Mouse (Mus musculus) intestine, embryonic 15.5 days (tissue): ENCODE measurements at regions not wholly inside any gene's neighbourhood (a gene's known extent, or its start where the extent isn't known, plus 50 kb on each side); places are given as distances from the start of the nearest gene placed in this dataset.
A peak's percentile ranks its signal among the peaks of the same experiment; 100 is the strongest.

ENCODE experiments used
- ATAC-seq: fragments of 200-750 bp; cut with Nextera tagmentation; 2 replicates; pipeline ENCODE4 v1.8.0; 2017; ENCODE audit warnings: moderate TSS enrichment, moderate library complexity
- H3K27ac ChIP-seq: fragments of 300-500 bp; sonication (generic); 2 replicates; pipeline ENCODE4 v1.5.1; 2015; ENCODE audit warnings: mild to moderate bottlenecking, inconsistent platforms
- H3K27me3 ChIP-seq: fragments of 300-500 bp; sonication (generic); replicated peaks from 2 replicates; pipeline ENCODE4 v1.6.1; 2015; ENCODE audit warnings: inconsistent platforms
- H3K36me3 ChIP-seq: fragments of 300-500 bp; sonication (generic); 2 replicates; pipeline ENCODE4 v1.6.1; 2015; ENCODE audit warnings: inconsistent platforms
- H3K4me1 ChIP-seq: fragments of 300-500 bp; sonication (generic); replicated peaks from 2 replicates; pipeline ENCODE4 v1.6.1; 2015; ENCODE audit warnings: inconsistent platforms
- H3K4me2 ChIP-seq: fragments of 300-500 bp; sonication (generic); replicated peaks from 2 replicates; pipeline ENCODE4 v1.6.1; 2015; ENCODE audit warnings: mild to moderate bottlenecking, inconsistent platforms
- H3K4me3 ChIP-seq: fragments of 300-500 bp; sonication (generic); replicated peaks from 2 replicates; pipeline ENCODE4 v1.5.1; 2015; ENCODE audit warnings: inconsistent platforms
- H3K9ac ChIP-seq: fragments of 300-500 bp; sonication (generic); 2 replicates; pipeline ENCODE4 v1.6.1; 2015; ENCODE audit warnings: inconsistent platforms
- H3K9me3 ChIP-seq: fragments of 300-500 bp; sonication (generic); 2 replicates; pipeline ENCODE4 v1.6.1; 2016; ENCODE audit warnings: inconsistent platforms
- WGBS: fragments of 180-500 bp; shearing (Covaris S2); methylation state at CpG from one replicate; pipeline ENCODE4 v1.1.7; 2015; 5-methylcytosine and 5-hydroxymethylcytosine counted together

GRCm38 (mm10) chr10:26630196-26630760 is 122.9 kb upstream of the Arhgap18 start:
- Histone ChIP-seq H3K27me3 (no peaks in the 10 kb centered on the region), H3K4me1 (no peaks in the 10 kb centered on the region), H3K36me3 (no peaks in the 10 kb centered on the region), H3K9me3 (no peaks in the 10 kb centered on the region), H3K4me2 (no peak overlapping the region), H3K4me3 (no peak overlapping the region), H3K27ac (no peak overlapping the region), H3K9ac (no peak overlapping the region)
- 77% methylated on average over 4 of the region's 4 CpGs for WGBS
- ATAC-seq: no peak

DNA sequence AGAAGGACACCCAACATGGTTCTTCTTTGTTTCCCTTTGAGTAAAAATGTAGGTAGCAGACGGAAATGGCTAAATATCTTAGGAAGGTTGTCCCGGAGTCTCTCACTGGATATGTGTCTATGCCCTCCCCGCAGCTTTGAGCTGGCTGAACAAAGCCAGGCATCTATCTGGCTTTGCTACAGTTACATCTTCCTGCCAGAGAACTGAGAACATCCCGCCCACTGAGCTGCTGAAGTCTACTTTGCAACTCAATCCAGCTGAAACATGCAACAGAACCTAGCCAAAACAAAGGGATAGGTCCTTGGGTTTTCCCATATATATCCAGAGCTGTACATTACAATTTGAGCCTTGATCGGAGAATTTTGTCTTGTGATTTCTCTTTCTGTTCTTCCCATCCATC is 121.0 kb upstream of the Arhgap18 start:
- Histone ChIP-seq H3K36me3 (no peaks in the 10 kb centered on the region), H3K9me3 (no peaks in the 10 kb centered on the region), H3K27me3 (no peaks in the 10 kb centered on the region), H3K9ac (no peak overlapping the region), H3K4me2 (no peak overlapping the region), H3K27ac (no peak overlapping the region), H3K4me1 (no peaks in the 10 kb centered on the region), H3K4me3 (no peak overlapping the region)
- 94% methylated on average over 5 of the region's 5 CpGs for WGBS
- ATAC-seq: no peak

DNA sequence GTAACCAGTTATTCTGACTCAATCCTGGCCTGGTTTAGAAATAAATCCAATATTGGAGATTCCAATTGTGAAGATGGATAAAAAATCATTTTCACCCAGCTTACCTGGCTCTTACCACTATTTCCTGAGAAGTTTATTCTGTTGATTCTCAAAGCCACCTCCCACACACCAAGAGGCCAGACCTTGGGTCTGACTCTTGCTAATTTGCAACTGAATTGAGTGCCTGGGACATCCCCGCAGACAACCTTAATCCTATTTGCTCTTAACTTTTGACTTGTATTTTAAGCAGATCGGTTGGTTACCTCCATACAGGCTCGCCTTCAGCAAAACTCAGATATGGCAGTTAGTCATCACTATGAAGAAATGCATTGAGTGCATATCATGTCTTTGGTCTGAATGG is 115.8 kb upstream of the Arhgap18 start:
- no peak overlapping the region for H3K4me2 ChIP-seq
- no peaks in the 10 kb centered on the region for H3K4me1 ChIP-seq
- no peaks in the 10 kb centered on the region for H3K9me3 ChIP-seq
- no peak overlapping the region for H3K27ac ChIP-seq
- WGBS: 70% methylated on average over 3 of the region's 3 CpGs
- ATAC-seq: no peak
- H3K27me3 ChIP-seq: no peaks in the 10 kb centered on the region
- no peak overlapping the region for H3K4me3 ChIP-seq
- no peaks in the 10 kb centered on the region for H3K36me3 ChIP-seq
- H3K9ac ChIP-seq: no peak overlapping the region

GRCm38 (mm10) chr10:26638056-26638455 is 115.2 kb upstream of the Arhgap18 start:
- no peaks in the 10 kb centered on the region for H3K4me1 ChIP-seq
- no peaks in the 10 kb centered on the region for H3K36me3 ChIP-seq
- H3K27me3 ChIP-seq: no peaks in the 10 kb centered on the region
- H3K4me3 ChIP-seq: no peak overlapping the region
- 71% methylated on average over 4 of the region's 4 CpGs for WGBS
- H3K9me3 ChIP-seq: no peaks in the 10 kb centered on the region
- no peak overlapping the region for H3K9ac ChIP-seq
- ATAC-seq: no peak
- H3K27ac ChIP-seq: no peak overlapping the region
- H3K4me2 ChIP-seq: no peak overlapping the region

- no peaks in the 10 kb centered on the region for H3K36me3 ChIP-seq
- H3K4me2 ChIP-seq: no peak overlapping the region
- no peak overlapping the region for H3K9ac ChIP-seq
- WGBS: 83% methylated on average over 3 of the region's 3 CpGs
- no peak overlapping the region for H3K27ac ChIP-seq
- no peaks in the 10 kb centered on the region for H3K9me3 ChIP-seq
- ATAC-seq: no peak
- no peak overlapping the region for H3K4me3 ChIP-seq
- H3K27me3 ChIP-seq: no peaks in the 10 kb centered on the region
- no peaks in the 10 kb centered on the region for H3K4me1 ChIP-seq
Measured at GRCm38 (mm10) chr10:26639118-26639517, 114.1 kb upstream of the Arhgap18 start.

GRCm38 (mm10) chr10:26653103-26653502 is 100.1 kb upstream of the Arhgap18 start:
- no peak for ATAC-seq
- no peaks in the 10 kb centered on the region for H3K36me3 ChIP-seq
- H3K4me1 ChIP-seq: no peaks in the 10 kb centered on the region
- no peak overlapping the region for H3K27ac ChIP-seq
- no peak overlapping the region for H3K9ac ChIP-seq
- 84% methylated on average over 1 of the region's 1 CpGs for WGBS
- no peak overlapping the region for H3K4me3 ChIP-seq
- no peak overlapping the region for H3K4me2 ChIP-seq
- no peaks in the 10 kb centered on the region for H3K9me3 ChIP-seq
- H3K27me3 ChIP-seq: no peaks in the 10 kb centered on the region

DNA sequence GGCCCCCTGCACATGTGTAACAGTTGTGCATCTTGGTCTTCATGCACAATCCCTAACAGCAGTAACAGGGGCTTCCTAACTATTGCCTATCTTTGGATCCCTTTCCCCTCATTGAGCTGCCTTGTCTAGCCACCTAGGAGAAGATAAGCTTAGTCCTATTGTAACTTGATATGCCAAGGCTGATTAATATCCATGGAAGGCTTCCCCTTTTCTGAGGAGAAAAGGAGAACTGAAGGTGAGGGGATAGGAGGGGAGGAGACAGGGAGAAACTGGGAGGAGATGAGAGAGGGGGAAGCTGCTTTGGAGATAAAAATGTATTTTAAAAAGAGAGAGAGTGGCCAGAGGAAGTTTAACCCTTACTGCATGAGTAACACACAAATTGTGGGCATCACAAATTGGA is 89.0 kb upstream of the Arhgap18 start:
- no peak overlapping the region for H3K27ac ChIP-seq
- H3K9me3 ChIP-seq: no peaks in the 10 kb centered on the region
- H3K27me3 ChIP-seq: no peaks in the 10 kb centered on the region
- H3K4me1 ChIP-seq: no peaks in the 10 kb centered on the region
- H3K36me3 ChIP-seq: no peaks in the 10 kb centered on the region
- H3K4me2 ChIP-seq: no peak overlapping the region
- no peak for ATAC-seq
- H3K4me3 ChIP-seq: no peak overlapping the region
- H3K9ac ChIP-seq: no peak overlapping the region

- H3K4me2 ChIP-seq: no peak overlapping the region
- H3K9me3 ChIP-seq: no peaks in the 10 kb centered on the region
- H3K27me3 ChIP-seq: no peaks in the 10 kb centered on the region
- no peak overlapping the region for H3K9ac ChIP-seq
- no peak overlapping the region for H3K4me3 ChIP-seq
- no peak overlapping the region for H3K27ac ChIP-seq
- H3K4me1 ChIP-seq: no peaks in the 10 kb centered on the region
- no peak for ATAC-seq
- WGBS: 50% methylated on average over 4 of the region's 4 CpGs
- no peaks in the 10 kb centered on the region for H3K36me3 ChIP-seq
Measured at GRCm38 (mm10) chr10:26679500-26680227, 73.6 kb upstream of the Arhgap18 start.

DNA sequence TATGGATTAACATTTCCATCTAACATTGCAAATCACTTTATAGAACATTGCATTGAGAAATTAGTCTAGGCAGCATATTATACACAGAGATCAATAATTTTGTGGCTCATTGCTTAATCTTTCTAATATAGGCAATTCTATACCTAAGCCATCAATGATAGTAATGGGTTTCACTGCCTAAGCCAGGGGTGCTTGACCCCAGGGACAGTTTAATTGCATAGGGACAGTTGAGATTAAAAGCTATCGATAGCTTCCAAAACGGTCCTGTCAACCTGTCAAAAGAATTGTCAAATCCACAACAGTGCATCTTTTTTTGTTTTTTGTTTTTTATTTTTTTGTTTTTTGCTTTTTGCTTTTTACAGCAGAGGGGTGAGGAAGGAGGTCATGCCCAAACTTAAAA is 58.5 kb upstream of the Arhgap18 start:
- no peak overlapping the region for H3K4me3 ChIP-seq
- no peaks in the 10 kb centered on the region for H3K27me3 ChIP-seq
- no peak overlapping the region for H3K27ac ChIP-seq
- 0 out of 2 replicates have a peak, but pooled peaks cover 6% of the 10 kb centered on the region for H3K4me1 ChIP-seq
- ATAC-seq: no peak
- peak overlapping the region; percentile 79 for H3K4me2 ChIP-seq
- no peaks in the 10 kb centered on the region for H3K9me3 ChIP-seq
- H3K9ac ChIP-seq: no peak overlapping the region
- H3K36me3 ChIP-seq: no peaks in the 10 kb centered on the region
- WGBS: 84% methylated on average over 2 of the region's 2 CpGs

DNA sequence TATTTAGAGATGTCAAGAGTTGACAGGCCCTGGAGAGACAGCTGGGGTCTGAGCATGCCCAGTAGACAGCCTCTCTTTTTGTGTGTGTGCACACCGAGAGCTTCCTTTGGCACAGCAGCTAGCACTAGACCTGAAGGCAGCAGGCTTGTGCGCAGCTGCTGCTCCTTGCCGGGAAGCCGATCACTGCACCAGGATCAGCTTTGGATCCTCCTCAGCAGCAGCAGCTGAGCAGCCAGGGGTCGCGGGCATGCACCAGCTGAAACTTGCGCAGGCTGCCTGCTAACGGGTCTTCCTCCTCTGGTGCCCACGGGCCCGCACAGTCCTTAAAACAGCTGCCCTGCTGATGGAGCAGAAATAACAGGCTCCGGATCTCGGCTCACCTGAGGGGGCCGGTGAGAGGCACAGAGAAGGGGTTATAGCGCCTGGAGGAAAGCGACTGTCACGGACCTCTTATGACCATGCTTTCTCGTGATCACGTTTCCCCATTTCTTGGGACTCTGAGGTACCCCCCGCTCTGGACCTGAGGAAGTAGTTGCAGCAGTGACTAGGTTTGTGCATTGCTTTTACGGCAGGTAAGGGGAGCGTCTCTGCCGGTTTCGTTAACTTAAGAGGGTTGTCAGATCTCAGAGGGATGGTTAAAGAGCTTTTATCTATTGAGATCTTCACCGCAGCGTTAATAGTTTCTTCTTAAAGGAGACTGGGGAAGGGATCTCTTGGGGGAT is 57.8 kb upstream of the Arhgap18 start:
- H3K9me3 ChIP-seq: no peaks in the 10 kb centered on the region
- H3K36me3 ChIP-seq: no peaks in the 10 kb centered on the region
- 0 out of 2 replicates have a peak, but pooled peaks cover 6% of the 10 kb centered on the region for H3K4me1 ChIP-seq
- 2% methylated on average over 25 of the region's 25 CpGs for WGBS
- peak overlapping the region; percentile 79 for H3K4me2 ChIP-seq
- no peaks in the 10 kb centered on the region for H3K27me3 ChIP-seq
- ATAC-seq: peak; percentile 59; the same call in 1 of the 2 replicates
- H3K9ac ChIP-seq: no peak overlapping the region; the same call in 1 of the 2 replicates
- peak overlapping the region; percentile 34 for H3K4me3 ChIP-seq
- no peak overlapping the region for H3K27ac ChIP-seq
